Mouse (Mus musculus) urinary bladder, postnatal 25 days (tissue): ENCODE measurements around the gene Chst10.

Experiments
- DNase-seq: peaks from one replicate; pipeline ENCODE4 v3.0.0; 2022; ENCODE audit warnings: low spot score

Gene Chst10

DNA sequence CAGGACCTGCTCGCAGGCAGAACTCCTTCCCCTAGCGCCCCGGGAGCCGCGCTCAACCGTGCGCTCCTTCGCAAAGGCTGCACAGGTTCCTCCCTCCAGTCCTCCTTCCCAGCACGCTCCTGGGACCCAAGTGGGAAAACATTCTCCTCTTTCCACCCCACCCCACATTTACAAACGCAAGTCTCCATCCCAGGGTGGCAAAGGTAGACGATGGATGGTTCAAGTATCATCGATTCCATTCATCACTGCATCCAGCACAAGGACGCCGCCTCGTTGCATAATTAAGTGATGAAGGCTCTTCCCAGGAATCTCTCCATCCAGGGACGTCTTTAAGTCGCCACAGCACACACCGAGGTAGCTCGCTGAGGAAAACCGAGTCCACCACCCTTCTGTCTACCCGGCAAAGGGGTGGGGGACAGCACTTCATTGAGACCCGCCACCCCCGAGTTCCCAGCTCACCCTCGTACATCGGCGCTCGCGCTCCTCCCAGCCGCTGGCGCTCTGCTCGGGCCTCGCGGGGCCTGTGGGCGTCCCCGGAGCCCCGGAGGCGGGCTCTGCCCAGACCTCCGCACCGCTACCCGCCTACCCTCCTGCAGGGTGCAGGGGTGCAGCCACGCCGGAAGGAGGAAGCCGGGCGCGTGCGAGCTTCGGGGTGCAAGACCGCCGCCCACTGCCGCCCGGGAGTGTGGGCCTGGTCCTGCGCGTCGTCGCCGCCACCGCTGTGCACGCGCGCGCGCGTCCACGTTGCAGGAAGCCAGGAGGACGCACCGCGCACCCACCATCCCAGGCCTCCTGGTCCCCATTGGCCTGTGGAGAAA is at the start of gene Chst10:
Chst10 (minus strand) TSS at position 731 of the 818 bp plus-strand sequence.
- peak; percentile 58 for DNase-seq

- DNase-seq, result peak; percentile 9
Measured at GRCm38 (mm10) chr1:38939608-38940007, 41.6 kb upstream of the Chst10 start.

DNA sequence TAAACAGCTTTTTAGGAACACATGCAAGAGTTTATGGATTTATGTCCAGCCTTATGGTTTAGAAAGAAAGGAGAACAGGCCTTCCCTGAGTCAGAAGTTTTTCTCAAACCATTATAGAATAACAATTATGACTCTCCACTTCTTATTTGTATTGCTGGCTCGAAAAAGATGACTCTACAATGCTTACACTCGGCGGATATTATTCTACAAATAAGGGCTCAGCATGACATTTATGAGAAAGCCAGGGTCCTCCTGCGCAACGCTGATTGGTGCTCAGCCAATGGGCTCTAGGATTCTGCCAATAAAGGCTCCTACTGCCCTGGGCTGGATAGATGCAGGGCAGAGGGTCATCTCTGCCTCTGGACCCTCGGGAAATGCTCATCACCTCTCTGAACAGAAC is 40.9 kb upstream of the Chst10 start, which contains the start of gene Nms:
Nms (plus strand) TSS at position 301 of the 400 bp plus-strand sequence.
- DNase-seq, result no peak

- DNase-seq, result peak; percentile 35
Measured at GRCm38 (mm10) chr1:38936780-38937179, 38.8 kb upstream of the Chst10 start.

GRCm38 (mm10) chr1:38934668-38935067 is 36.7 kb upstream of the Chst10 start:
- DNase-seq, result peak; percentile 6

DNA sequence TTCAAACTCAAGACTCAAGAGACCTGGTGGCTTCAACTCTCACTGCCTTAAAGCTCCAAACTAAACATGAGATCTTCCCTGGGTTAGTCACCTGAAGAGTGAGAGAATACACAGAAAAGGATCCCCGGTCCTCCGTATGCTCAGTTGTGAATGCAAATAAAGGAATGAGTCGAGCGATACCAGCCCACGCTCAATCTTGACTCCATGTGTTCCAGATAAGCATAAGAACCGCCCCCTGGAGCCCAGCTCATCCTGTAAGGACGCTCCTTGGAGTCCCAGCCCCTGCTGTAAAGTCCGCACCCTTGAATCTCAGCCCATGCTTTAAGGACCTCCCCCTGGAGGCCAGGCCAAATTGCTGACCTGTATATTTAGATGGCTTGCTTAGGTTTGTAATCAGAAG is 32.8 kb upstream of the Chst10 start:
- no peak for DNase-seq

DNA sequence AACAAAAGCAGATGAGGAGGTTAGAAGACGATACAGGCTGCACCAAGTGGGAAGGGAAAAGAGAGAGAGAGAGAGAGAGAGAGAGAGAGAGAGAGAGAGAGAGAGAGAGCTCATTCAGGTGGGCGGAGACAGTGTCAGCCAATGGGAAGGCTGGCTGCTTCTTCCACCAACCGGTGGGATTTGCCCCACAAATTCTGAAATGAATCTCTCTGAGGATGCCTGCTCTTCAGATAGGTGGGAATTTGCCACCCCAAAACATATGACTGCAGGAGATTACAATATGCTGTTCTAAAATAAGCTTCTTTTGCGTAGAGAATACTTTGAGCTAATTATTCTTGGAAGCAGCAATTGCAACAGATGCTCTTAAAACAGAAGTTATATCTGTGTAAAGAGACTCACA is 31.5 kb upstream of the Chst10 start:
- DNase-seq, result no peak

DNA sequence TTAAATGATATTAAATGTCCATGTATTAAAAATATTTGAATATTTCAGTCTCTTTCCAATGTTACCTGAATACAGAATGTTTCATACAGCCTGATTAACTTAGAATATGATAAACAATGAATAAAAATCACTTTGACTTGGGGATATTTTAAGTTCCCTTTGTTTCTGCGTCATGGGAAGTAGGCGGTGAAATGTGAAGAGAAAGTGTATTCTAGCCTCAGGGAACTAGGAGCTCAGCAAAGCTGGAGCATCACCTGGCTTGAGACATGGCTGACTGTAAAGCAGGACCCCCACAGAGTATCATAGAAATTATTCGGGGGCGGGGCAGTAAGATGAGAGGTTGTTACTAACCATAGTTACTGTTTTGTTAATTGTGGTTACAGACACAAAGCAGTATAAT is 31.0 kb upstream of the Chst10 start:
- DNase-seq, result no peak

GRCm38 (mm10) chr1:38903985-38904384 is 6.0 kb upstream of the Chst10 start:
- no peak for DNase-seq

GRCm38 (mm10) chr1:38902571-38902970 is 4.6 kb upstream of the Chst10 start:
- DNase-seq, result no peak

DNA sequence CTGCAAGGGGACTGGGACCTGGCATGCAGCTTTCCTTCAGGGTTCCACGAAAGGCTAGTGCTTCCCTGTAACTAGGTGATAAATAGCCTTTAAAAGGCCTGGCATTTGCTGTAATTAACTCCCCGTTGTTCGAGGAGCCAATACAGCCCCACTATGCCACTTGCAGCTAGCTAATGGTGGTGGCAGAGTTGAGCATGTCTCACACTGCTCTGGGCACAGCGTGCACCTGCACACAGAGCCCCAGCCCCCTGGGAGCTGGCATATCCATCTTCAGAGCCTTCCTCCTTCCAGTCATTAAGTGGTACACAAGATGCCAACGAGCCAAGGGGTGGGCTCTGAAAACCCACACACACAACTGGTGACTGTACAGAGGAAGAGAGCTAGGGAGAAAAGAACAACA is 4.9 kb downstream of the Chst10 start:
- no peak for DNase-seq

- no peak for DNase-seq
Measured at GRCm38 (mm10) chr1:38891444-38891843, 6.5 kb downstream of the Chst10 start.

GRCm38 (mm10) chr1:38888803-38889202 is 9.2 kb downstream of the Chst10 start:
- DNase-seq, result no peak

DNA sequence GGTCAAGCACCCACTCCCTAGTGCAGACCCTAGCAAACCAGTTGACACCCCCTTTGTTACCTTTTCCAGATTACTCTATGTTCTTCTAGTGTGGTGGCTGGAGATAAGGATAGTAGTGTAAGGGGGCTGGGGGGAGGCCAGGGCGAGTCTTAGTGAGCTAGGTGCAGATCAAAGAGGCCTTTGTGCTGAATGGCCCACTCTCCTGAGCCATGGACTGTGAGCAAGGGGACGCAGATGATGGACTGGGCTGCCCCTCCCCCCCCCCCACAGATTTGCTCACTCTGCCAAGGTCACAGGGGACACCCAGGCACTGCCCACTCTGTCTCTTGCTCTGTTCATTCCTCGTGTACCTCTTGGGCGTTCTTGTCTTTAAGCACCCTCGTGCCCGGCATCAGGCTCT is 10.9 kb downstream of the Chst10 start:
- DNase-seq, result no peak

GRCm38 (mm10) chr1:38886602-38887001 is 11.4 kb downstream of the Chst10 start:
- no peak for DNase-seq

GRCm38 (mm10) chr1:38885956-38886355 is 12.0 kb downstream of the Chst10 start:
- DNase-seq, result no peak

DNA sequence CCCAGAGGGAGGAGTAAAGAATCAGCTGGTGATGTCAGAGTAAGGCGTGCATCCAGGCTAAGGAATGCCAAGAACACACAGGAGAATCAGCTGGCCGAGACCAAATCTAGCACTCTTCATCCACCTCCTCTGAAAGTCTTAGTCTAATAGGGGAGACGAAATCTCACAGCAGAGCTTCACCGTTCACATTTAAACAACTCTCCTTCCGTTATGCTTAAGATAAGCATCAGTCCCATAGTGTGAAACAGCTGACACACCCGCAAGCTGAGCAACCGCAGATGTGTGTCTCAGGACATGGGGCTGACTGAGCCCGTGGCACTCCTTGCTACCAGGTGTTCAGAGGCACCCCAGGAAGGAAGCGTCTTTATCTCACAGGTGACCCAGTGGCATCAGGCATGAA is 14.2 kb downstream of the Chst10 start:
- DNase-seq, result no peak

DNA sequence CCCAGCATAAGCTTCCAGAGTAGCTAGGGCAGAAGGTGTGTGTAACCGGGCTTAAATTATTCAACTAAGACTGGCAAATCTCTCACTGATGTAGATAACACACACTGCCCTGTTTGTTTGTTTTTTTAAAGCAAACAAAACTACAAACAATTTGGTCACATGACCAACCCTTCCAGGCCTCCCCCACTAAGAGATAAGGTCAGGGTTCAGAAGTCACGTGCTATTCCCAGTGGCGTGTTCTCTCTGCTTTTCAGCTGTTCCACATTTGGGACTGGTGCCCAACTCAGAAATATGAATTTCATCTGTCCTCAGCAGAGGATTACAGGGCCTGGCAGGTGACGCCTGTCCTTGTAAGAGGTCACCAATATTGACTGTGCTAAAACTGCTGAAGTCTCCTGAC is 15.2 kb downstream of the Chst10 start:
- no peak for DNase-seq

GRCm38 (mm10) chr1:38881366-38881765 is 16.6 kb downstream of the Chst10 start:
- DNase-seq, result no peak

DNA sequence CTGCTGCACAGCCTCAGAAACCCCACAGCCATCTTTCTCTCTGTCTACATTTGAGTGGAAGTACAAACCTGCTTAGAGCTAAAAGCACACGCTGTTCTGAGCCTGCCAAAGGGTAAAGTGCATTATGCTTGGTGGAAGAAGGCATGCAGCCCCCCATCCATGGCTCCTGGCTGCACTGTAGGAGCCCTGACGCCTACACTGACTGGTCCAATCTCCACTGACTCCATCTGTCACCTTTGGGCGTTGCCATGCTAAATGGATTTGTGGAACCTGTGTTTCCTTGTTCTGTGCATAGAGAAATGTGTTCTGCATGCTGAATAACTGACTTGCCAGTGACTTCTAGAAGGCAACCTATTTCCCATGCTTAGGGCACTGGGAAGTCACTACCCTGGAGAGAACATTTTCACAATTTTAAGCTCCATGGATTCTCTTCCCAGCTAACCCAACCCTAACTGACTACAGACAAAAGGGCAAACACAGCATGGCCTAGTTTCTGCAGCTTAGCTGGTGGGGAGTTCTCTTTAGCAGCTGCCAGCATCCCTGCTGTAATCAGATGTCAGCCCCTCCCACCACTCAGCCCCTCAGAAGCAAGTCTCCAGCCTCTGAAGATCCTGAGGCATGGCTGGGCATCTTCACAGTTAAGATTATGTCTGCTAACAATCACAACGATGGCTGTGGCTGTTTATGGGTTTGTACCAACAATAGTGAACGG is 21.1 kb downstream of the Chst10 start:
- no peak for DNase-seq

- no peak for DNase-seq
Measured at GRCm38 (mm10) chr1:38873911-38874310, 24.1 kb downstream of the Chst10 start.

DNA sequence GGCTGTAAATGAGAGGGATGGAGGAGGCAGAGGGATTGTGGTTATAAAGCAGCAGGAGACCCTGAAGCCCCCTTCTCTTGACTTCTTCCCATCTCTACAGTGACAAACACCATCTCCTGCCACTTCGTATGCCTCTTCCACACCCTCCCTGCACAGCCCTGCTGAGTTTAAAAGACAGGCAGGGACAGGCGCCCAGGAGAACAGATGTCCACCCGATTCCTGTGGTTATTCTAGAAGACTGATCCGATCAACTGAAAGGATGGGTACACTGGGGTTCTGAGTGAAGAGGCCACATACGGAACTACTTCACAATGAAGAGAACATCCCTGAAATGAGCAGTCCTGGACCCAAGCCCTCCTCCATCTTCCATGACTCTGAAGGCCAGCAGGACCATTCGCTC is 26.1 kb downstream of the Chst10 start:
- DNase-seq, result no peak

DNA sequence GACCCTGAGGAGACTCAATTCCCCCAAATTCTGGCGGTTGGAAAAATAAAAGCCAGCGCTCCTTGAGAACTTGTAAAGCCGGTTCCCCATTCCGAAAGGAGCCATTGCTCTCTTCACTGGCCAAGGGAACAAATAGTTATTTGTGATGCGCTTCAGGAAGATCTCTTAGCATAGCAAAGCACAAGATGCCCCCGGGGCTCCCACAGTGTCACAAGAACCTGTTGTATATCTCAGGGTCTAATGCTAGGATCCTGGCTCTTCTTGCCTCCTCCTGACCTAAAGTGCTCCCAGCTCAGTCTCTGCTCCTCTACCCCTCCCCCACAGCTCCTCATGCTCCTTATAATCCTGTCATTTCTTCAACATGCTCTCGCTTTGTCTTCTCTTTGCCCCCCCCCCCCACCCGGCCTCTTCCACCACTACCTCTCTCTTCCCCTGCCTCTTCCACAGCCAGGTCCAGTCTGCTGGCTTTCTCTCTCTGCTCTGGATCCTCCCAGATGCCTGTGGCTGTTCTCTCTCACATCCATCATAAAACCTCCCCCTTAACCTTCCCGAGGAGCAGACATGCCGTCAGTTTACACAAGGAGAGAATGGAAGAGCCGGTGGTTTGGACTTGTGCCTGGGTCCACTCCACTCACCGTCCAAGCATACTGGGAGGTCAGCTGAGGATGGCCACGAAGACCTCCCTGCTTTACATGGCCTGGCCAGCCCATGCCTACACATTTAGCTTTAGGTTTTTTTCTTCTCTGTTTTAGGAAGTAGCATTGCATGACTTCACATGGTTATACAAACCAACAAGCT is 28.4 kb downstream of the Chst10 start:
- DNase-seq, result no peak
